Mouse (Mus musculus) liver, postnatal 0 days (tissue): Measurements from ENCODE around the gene AW549877. TPM values are rescaled to one million over a fixed set of nuclear protein-coding genes. Genes with fewer than 3 reads are reported as not detected.

Source experiments
- ATAC-seq: fragments of 200-750 bp; cut with Nextera tagmentation; 2 replicates; pipeline ENCODE4 v1.8.0; 2017; ENCODE audit warnings: mild to moderate bottlenecking, moderate library complexity
- DNase-seq: peaks from one replicate; pipeline ENCODE4 v3.0.0-alpha.2; 2016
- H3K27ac ChIP-seq: fragments of 300-500 bp; sonication (generic); 2 replicates; pipeline ENCODE4 v1.5.1; 2014; ENCODE audit warnings: antibody characterized with exemption, moderate library complexity, mild to moderate bottlenecking, low read depth
- H3K27me3 ChIP-seq: fragments of 300-500 bp; sonication (generic); 2 replicates; pipeline ENCODE4 v1.6.1; 2014; ENCODE audit warnings: low read length, control low read depth, mixed read lengths; ENCODE audit not compliant: insufficient read depth
- H3K36me3 ChIP-seq: fragments of 300-500 bp; sonication (generic); replicated peaks from 2 replicates; pipeline ENCODE4 v1.6.1; 2014; ENCODE audit warnings: mild to moderate bottlenecking, control low read depth, low read length, moderate library complexity, mixed read lengths; ENCODE audit not compliant: insufficient read depth
- H3K4me1 ChIP-seq: fragments of 300-500 bp; sonication (generic); 2 replicates; pipeline ENCODE4 v1.6.1; 2014; ENCODE audit warnings: antibody characterized with exemption, mild to moderate bottlenecking, control low read depth; ENCODE audit not compliant: insufficient read depth
- H3K4me2 ChIP-seq: fragments of 300-500 bp; sonication (generic); 2 replicates; pipeline ENCODE4 v1.6.1; 2014; ENCODE audit warnings: low read depth, mild to moderate bottlenecking, low read length, moderate library complexity, mixed read lengths
- H3K4me3 ChIP-seq: fragments of 300-500 bp; sonication (generic); 2 replicates; pipeline ENCODE4 v1.5.1; 2014; ENCODE audit warnings: low read depth, low read length
- H3K9ac ChIP-seq: fragments of 300-500 bp; sonication (generic); replicated peaks from 2 replicates; pipeline ENCODE4 v1.6.1; 2014; ENCODE audit warnings: mild to moderate bottlenecking, moderate library complexity
- H3K9me3 ChIP-seq: fragments of 300-500 bp; sonication (generic); 2 replicates; pipeline ENCODE4 v1.6.1; 2016; ENCODE audit warnings: mild to moderate bottlenecking, control low read depth, low read length, mixed read lengths
- CTCF ChIP-seq: sonication (generic); IDR thresholded peaks from 2 replicates; pipeline ENCODE4 v1.5.1; 2016; ENCODE audit warnings: antibody characterized with exemption, low read depth
- EP300 ChIP-seq: IDR thresholded peaks from 2 replicates; pipeline ENCODE4 v1.6.1; 2016; ENCODE audit warnings: antibody characterized with exemption, low read depth, mild to moderate bottlenecking
- WGBS: fragments of 180-500 bp; shearing (Covaris S2); extraction: QIAGEN DNeasy Blood & Tissue Kit; methylation state at CpG from one replicate; pipeline ENCODE4 v1.1.7; 2014; ENCODE audit not compliant: insufficient replicate concordance; 5-methylcytosine and 5-hydroxymethylcytosine counted together
- polyA plus RNA-seq: library from polyadenylated mRNA; unstranded; fragments of >200 nt; fragmentation: Nextera tagmentation; extraction: Ambion mirVana; gene quantifications from 2 replicates; pipeline ENCODE4 v1.2.1, GENCODE M21; 2015

AW549877 gene
- polyA plus RNA-seq = 5.4 and 5.7 TPM in 2 replicates

DNA sequence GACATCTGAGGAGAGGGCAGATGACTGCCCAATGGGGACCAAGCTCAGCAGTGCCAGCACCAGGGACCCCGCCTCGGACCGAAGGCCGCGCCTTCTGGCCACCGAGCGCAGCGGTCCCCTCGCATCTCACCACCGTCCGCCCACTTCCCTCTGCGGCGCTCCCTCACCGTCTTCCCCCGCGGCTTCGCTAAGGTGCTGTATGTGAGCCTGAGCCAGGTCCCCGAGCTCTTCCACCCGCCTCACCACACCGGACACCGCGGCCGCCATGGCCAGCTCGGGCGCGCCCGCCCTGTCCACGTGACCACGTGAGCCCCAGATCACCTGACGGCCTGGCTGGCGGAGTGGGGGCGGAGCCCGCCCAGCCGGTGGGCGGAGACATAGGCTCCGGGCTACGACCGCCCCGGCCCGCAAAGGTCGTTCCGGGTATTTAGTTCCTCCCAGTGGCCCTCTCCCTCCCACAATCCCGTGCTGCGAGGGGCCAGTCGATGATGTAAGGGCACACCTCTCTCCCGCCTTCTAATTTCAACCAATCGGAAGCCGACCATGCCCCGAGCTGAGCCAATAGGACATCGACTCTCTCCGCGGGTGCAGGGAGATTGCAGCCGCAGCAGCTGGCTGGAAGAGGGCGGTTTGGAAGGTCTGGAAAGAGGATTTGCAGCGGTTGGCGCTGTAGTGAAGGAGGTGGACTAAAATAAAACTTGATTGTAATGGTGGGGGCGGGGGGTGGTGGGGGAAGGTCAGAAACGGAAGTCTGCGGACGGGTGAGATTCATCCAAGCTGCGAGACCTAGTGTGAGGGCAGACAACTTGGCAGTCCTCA is at the start of gene AW549877:
Gene AW549877, minus strand, starts transcription at position 297 of the 819 bp plus-strand sequence.
- H3K4me3 ChIP-seq = peak within 1 kb of the TSS; percentile 70
- peak within 1 kb of the TSS; percentile 95 for H3K27ac ChIP-seq
- H3K4me1 ChIP-seq = peaks cover 5% of the 10 kb centered on the region; the same call in 1 of the 2 replicates
- no peaks in the 10 kb centered on the region for H3K27me3 ChIP-seq
- peak; percentile 98 for DNase-seq
- ATAC-seq = peak; percentile 98
- under 1% methylated on average over 57 of the region's 61 CpGs for WGBS
- H3K9me3 ChIP-seq = no peaks in the 10 kb centered on the region
- H3K4me2 ChIP-seq = peak within 1 kb of the TSS; percentile 83
- peaks cover 14% of the 10 kb centered on the region for H3K36me3 ChIP-seq
- peak within 1 kb of the TSS; percentile 82 for H3K9ac ChIP-seq
- peak; percentile 78 for TF ChIP-seq EP300
- TF ChIP-seq CTCF = 0 out of 2 replicates have a peak, but pooled peaks have one; percentile 8

- no peaks in the 10 kb centered on the region for H3K9me3 ChIP-seq
- no peaks in the 10 kb centered on the region for H3K27me3 ChIP-seq
- H3K4me2 ChIP-seq = peak overlapping the region; percentile 47
- no peaks in the 10 kb centered on the region for H3K4me1 ChIP-seq
- no peak; the same call in 1 of the 2 replicates for ATAC-seq
- H3K4me3 ChIP-seq = no peak overlapping the region
- 19% methylated on average over 4 of the region's 4 CpGs for WGBS
- 0 out of 2 replicates have a peak, but pooled peaks cover 4% of the 10 kb centered on the region for H3K36me3 ChIP-seq
- TF ChIP-seq CTCF (peak; percentile 73), EP300 (no peak)
- no peak overlapping the region for H3K27ac ChIP-seq
- no peak for DNase-seq
- H3K9ac ChIP-seq = no peak overlapping the region
Observed at GRCm38 (mm10) chr15:4043032-4043471, 47.5 kb upstream of the AW549877 start.

- no peak for DNase-seq
- no peaks in the 10 kb centered on the region for H3K9me3 ChIP-seq
- no peak for ATAC-seq
- TF ChIP-seq EP300 (no peak), CTCF (no peak)
- H3K27ac ChIP-seq = no peak overlapping the region
- 0 out of 2 replicates have a peak, but pooled peaks cover 4% of the 10 kb centered on the region for H3K36me3 ChIP-seq
- H3K4me1 ChIP-seq = no peaks in the 10 kb centered on the region
- H3K4me2 ChIP-seq = no peak overlapping the region
- H3K9ac ChIP-seq = no peak overlapping the region
- 51% methylated on average over 3 of the region's 3 CpGs for WGBS
- H3K4me3 ChIP-seq = no peak overlapping the region
- H3K27me3 ChIP-seq = no peaks in the 10 kb centered on the region
Observed at GRCm38 (mm10) chr15:4042423-4042822, 46.9 kb upstream of the AW549877 start.

DNA sequence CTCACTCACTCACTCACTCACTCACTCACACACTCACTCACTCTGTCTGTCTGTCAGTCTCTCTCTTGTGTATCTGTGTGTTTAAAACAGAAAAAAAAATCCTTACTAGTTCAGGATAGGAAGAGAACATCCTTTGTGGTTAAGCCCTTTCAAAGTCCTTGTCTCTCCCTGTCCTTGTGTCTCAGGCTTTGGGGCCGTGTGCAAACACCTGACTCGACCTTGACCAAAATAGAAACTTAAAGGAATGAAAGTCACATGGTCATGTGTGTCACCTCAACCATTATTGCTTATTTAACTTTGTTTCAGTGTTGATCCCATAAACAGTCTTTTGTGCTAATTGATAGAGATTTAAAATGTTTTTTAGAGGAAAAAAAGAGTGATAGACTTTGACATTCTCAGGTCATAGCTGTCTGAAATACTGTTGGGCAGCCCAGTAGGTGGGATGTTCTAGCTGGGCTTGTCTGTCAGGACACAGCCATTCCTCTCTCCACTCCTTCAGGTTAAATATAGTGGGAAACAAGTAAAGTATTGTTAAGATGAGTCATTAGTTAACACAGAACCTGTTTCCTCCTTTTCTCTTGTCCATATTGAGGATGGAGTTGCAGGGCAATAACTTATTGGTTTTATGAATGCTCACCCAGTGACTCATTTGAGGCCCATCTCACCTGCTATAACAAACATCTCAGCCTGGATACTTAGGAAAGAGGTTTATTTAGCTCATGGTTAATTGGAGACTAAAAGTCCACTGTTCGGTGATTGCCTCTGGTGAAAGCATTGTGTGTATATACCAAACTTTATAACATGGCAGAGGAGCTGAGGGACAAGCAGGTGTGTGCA is 37.8 kb upstream of the AW549877 start:
- TF ChIP-seq CTCF = no peak
- TF ChIP-seq EP300 = no peak
- H3K4me3 ChIP-seq = no peak overlapping the region
- no peak overlapping the region for H3K27ac ChIP-seq
- no peak overlapping the region for H3K9ac ChIP-seq
- no peaks in the 10 kb centered on the region for H3K36me3 ChIP-seq
- H3K27me3 ChIP-seq = no peaks in the 10 kb centered on the region
- WGBS = 67% methylated on average over 3 of the region's 3 CpGs
- no peak overlapping the region for H3K4me2 ChIP-seq
- H3K4me1 ChIP-seq = no peaks in the 10 kb centered on the region
- DNase-seq = no peak
- no peak for ATAC-seq
- H3K9me3 ChIP-seq = no peaks in the 10 kb centered on the region

GRCm38 (mm10) chr15:4028960-4029359 is 33.4 kb upstream of the AW549877 start:
- Histone ChIP-seq H3K36me3 (no peaks in the 10 kb centered on the region), H3K27ac (no peak overlapping the region), H3K4me2 (no peak overlapping the region), H3K4me3 (no peak overlapping the region), H3K9ac (no peak overlapping the region), H3K9me3 (no peaks in the 10 kb centered on the region), H3K27me3 (no peaks in the 10 kb centered on the region), H3K4me1 (peaks cover 3% of the 10 kb centered on the region)
- DNase-seq (no peak), ATAC-seq (no peak)
- TF ChIP-seq CTCF (no peak), EP300 (no peak)

- peaks cover 3% of the 10 kb centered on the region for H3K4me1 ChIP-seq
- WGBS = 85% methylated on average over 6 of the region's 6 CpGs
- no peak overlapping the region for H3K27ac ChIP-seq
- ATAC-seq (no peak), DNase-seq (no peak)
- H3K4me3 ChIP-seq = no peak overlapping the region
- TF ChIP-seq CTCF (no peak), EP300 (no peak)
- no peaks in the 10 kb centered on the region for H3K36me3 ChIP-seq
- H3K9ac ChIP-seq = no peak overlapping the region
- H3K27me3 ChIP-seq = no peaks in the 10 kb centered on the region
- H3K9me3 ChIP-seq = no peaks in the 10 kb centered on the region
- H3K4me2 ChIP-seq = no peak overlapping the region
Observed at GRCm38 (mm10) chr15:4028411-4028700, 32.8 kb upstream of the AW549877 start.
